Mouse (Mus musculus) kidney, embryonic 14.5 days (tissue): ENCODE results near the gene Serbp1. TPM values are rescaled to one million over a fixed set of nuclear protein-coding genes. Genes with fewer than 3 reads are reported as not detected.

ENCODE experiments used
- ATAC-seq: fragments of 200-750 bp; cut with Nextera tagmentation; 2 replicates; pipeline ENCODE4 v1.8.0; 2017; ENCODE audit warnings: moderate number of reproducible peaks, mild to moderate bottlenecking, moderate TSS enrichment, moderate library complexity; ENCODE audit not compliant: low FRiP score, low TSS enrichment
- H3K27ac ChIP-seq: fragments of 300-500 bp; sonication (generic); 2 replicates; pipeline ENCODE4 v1.5.1; 2014; ENCODE audit warnings: low read depth, mild to moderate bottlenecking, low read length, moderate library complexity, mixed read lengths
- H3K27me3 ChIP-seq: fragments of 300-500 bp; sonication (generic); 2 replicates; pipeline ENCODE4 v1.6.1; 2014; ENCODE audit warnings: mild to moderate bottlenecking, low read length; ENCODE audit not compliant: control insufficient read depth, insufficient read depth
- H3K36me3 ChIP-seq: fragments of 300-500 bp; sonication (generic); 2 replicates; pipeline ENCODE4 v1.6.1; 2014; ENCODE audit warnings: low read length, mixed read lengths; ENCODE audit not compliant: control insufficient read depth, insufficient read depth
- H3K4me1 ChIP-seq: fragments of 300-500 bp; sonication (generic); 2 replicates; pipeline ENCODE4 v1.6.1; 2014; ENCODE audit warnings: low read length, mixed read lengths; ENCODE audit not compliant: control insufficient read depth, insufficient read depth
- H3K4me2 ChIP-seq: fragments of 300-500 bp; sonication (generic); replicated peaks from 2 replicates; pipeline ENCODE4 v1.6.1; 2014; ENCODE audit warnings: low read depth, mild to moderate bottlenecking, low read length
- H3K4me3 ChIP-seq: fragments of 300-500 bp; sonication (generic); 2 replicates; pipeline ENCODE4 v1.5.1; 2014; ENCODE audit warnings: mild to moderate bottlenecking, low read length
- H3K9ac ChIP-seq: fragments of 300-500 bp; sonication (generic); 2 replicates; pipeline ENCODE4 v1.6.1; 2014; ENCODE audit warnings: low read depth, mild to moderate bottlenecking, low read length, moderate library complexity
- H3K9me3 ChIP-seq: fragments of 300-500 bp; sonication (generic); 2 replicates; pipeline ENCODE4 v1.6.1; 2016; ENCODE audit warnings: low read length; ENCODE audit not compliant: control insufficient read depth
- WGBS: fragments of 180-500 bp; shearing (Covaris S2); extraction: QIAGEN DNeasy Blood & Tissue Kit; methylation state at CpG from one replicate; pipeline ENCODE4 v1.1.7; 2014; 5-methylcytosine and 5-hydroxymethylcytosine counted together
- polyA plus RNA-seq: library from polyadenylated mRNA; unstranded; fragments of >200 nt; fragmentation: Nextera tagmentation; extraction: Ambion mirVana; gene quantifications from 2 replicates; pipeline ENCODE4 v1.2.1, GENCODE M21; 2014

Gene Serbp1
- polyA plus RNA-seq, 1 experiment from 2014 or later: 546 TPM

- no peak overlapping the region for H3K9ac ChIP-seq
- peak overlapping the region; percentile 41 for H3K4me2 ChIP-seq
- no peaks in the 10 kb centered on the region for H3K9me3 ChIP-seq
- WGBS: 12% methylated on average over 18 of the region's 18 CpGs
- H3K36me3 ChIP-seq: no peaks in the 10 kb centered on the region
- H3K27me3 ChIP-seq: no peaks in the 10 kb centered on the region
- ATAC-seq: peak; percentile 64
- peak overlapping the region; percentile 6; the same call in 1 of the 2 replicates for H3K4me3 ChIP-seq
- 0 out of 2 replicates have a peak, but pooled peaks cover 3% of the 10 kb centered on the region for H3K4me1 ChIP-seq
- H3K27ac ChIP-seq: no peak overlapping the region
Measured at GRCm38 (mm10) chr6:67228459-67229107, 9.4 kb upstream of the Serbp1 start.

GRCm38 (mm10) chr6:67229521-67229920 is 8.5 kb upstream of the Serbp1 start:
- Histone ChIP-seq H3K36me3 (no peaks in the 10 kb centered on the region), H3K4me1 (0 out of 2 replicates have a peak, but pooled peaks cover 3% of the 10 kb centered on the region), H3K27me3 (no peaks in the 10 kb centered on the region), H3K27ac (no peak overlapping the region), H3K9ac (no peak overlapping the region), H3K4me3 (no peak overlapping the region), H3K9me3 (no peaks in the 10 kb centered on the region), H3K4me2 (no peak overlapping the region)
- 37% methylated on average over 9 of the region's 9 CpGs for WGBS
- no peak for ATAC-seq

- Histone ChIP-seq H3K27ac (no peak overlapping the region), H3K36me3 (no peaks in the 10 kb centered on the region), H3K9ac (no peak overlapping the region), H3K4me3 (no peak overlapping the region), H3K9me3 (no peaks in the 10 kb centered on the region), H3K4me1 (0 out of 2 replicates have a peak, but pooled peaks cover 3% of the 10 kb centered on the region), H3K4me2 (no peak overlapping the region), H3K27me3 (no peaks in the 10 kb centered on the region)
- 4% methylated on average over 11 of the region's 11 CpGs for WGBS
- ATAC-seq: no peak
Measured at GRCm38 (mm10) chr6:67229922-67230518, 8.0 kb upstream of the Serbp1 start.

GRCm38 (mm10) chr6:67230950-67231349 is 7.0 kb upstream of the Serbp1 start:
- no peak overlapping the region for H3K4me3 ChIP-seq
- ATAC-seq: no peak
- no peak overlapping the region for H3K4me2 ChIP-seq
- H3K4me1 ChIP-seq: 0 out of 2 replicates have a peak, but pooled peaks cover 3% of the 10 kb centered on the region
- no peaks in the 10 kb centered on the region for H3K27me3 ChIP-seq
- no peaks in the 10 kb centered on the region for H3K9me3 ChIP-seq
- no peak overlapping the region for H3K27ac ChIP-seq
- H3K36me3 ChIP-seq: no peaks in the 10 kb centered on the region
- H3K9ac ChIP-seq: no peak overlapping the region

GRCm38 (mm10) chr6:67235649-67236048 is 2.3 kb upstream of the Serbp1 start:
- Histone ChIP-seq H3K9me3 (no peaks in the 10 kb centered on the region), H3K4me1 (no peaks in the 10 kb centered on the region), H3K27ac (no peak overlapping the region), H3K36me3 (no peaks in the 10 kb centered on the region), H3K27me3 (no peaks in the 10 kb centered on the region), H3K4me2 (no peak overlapping the region), H3K9ac (no peak overlapping the region), H3K4me3 (no peak overlapping the region)
- 90% methylated on average over 3 of the region's 3 CpGs for WGBS
- ATAC-seq: no peak

- Histone ChIP-seq H3K9ac (no peak overlapping the region), H3K4me3 (no peak overlapping the region), H3K4me2 (no peak overlapping the region), H3K36me3 (no peaks in the 10 kb centered on the region), H3K9me3 (no peaks in the 10 kb centered on the region), H3K27me3 (no peaks in the 10 kb centered on the region), H3K4me1 (no peaks in the 10 kb centered on the region), H3K27ac (no peak overlapping the region)
- WGBS: 79% methylated on average over 7 of the region's 7 CpGs
- ATAC-seq: no peak
Measured at GRCm38 (mm10) chr6:67236491-67237234, 1.3 kb upstream of the Serbp1 start.

- no peak overlapping the region for H3K4me2 ChIP-seq
- H3K9me3 ChIP-seq: no peaks in the 10 kb centered on the region
- H3K27ac ChIP-seq: no peak overlapping the region
- 92% methylated on average over 3 of the region's 3 CpGs for WGBS
- H3K4me3 ChIP-seq: no peak overlapping the region
- H3K36me3 ChIP-seq: no peaks in the 10 kb centered on the region
- H3K27me3 ChIP-seq: no peaks in the 10 kb centered on the region
- no peak overlapping the region for H3K9ac ChIP-seq
- no peaks in the 10 kb centered on the region for H3K4me1 ChIP-seq
- ATAC-seq: no peak
Measured at GRCm38 (mm10) chr6:67241263-67241662, 3.3 kb downstream of the Serbp1 start.

- Histone ChIP-seq H3K4me2 (no peak overlapping the region), H3K4me1 (no peaks in the 10 kb centered on the region), H3K27me3 (no peaks in the 10 kb centered on the region), H3K4me3 (no peak overlapping the region), H3K9ac (no peak overlapping the region), H3K27ac (no peak overlapping the region), H3K36me3 (no peaks in the 10 kb centered on the region), H3K9me3 (no peaks in the 10 kb centered on the region)
- WGBS: 93% methylated on average over 7 of the region's 7 CpGs
- no peak for ATAC-seq
Measured at GRCm38 (mm10) chr6:67243765-67244420, 5.9 kb downstream of the Serbp1 start.
